Mouse (Mus musculus) neural tube, embryonic 13.5 days (tissue): ENCODE data around the gene Dnm3. TPM values are rescaled to one million over a fixed set of nuclear protein-coding genes. Genes with fewer than 3 reads are reported as not detected.

ENCODE experiments used
- ATAC-seq: fragments of 200-750 bp; cut with Nextera tagmentation; 2 replicates; pipeline ENCODE4 v1.8.0; 2017; ENCODE audit warnings: low read depth, mild to moderate bottlenecking, moderate TSS enrichment, moderate library complexity
- H3K27ac ChIP-seq: fragments of 300-500 bp; sonication (generic); replicated peaks from 2 replicates; pipeline ENCODE4 v1.5.1; 2015; ENCODE audit warnings: moderate library complexity, mild to moderate bottlenecking, inconsistent platforms
- H3K27me3 ChIP-seq: fragments of 300-500 bp; sonication (generic); 2 replicates; pipeline ENCODE4 v1.6.1; 2015; ENCODE audit warnings: mild to moderate bottlenecking, inconsistent platforms
- H3K36me3 ChIP-seq: fragments of 300-500 bp; sonication (generic); 2 replicates; pipeline ENCODE4 v1.6.1; 2015; ENCODE audit warnings: mild to moderate bottlenecking, inconsistent platforms
- H3K4me1 ChIP-seq: fragments of 300-500 bp; sonication (generic); replicated peaks from 2 replicates; pipeline ENCODE4 v1.6.1; 2015; ENCODE audit warnings: inconsistent platforms
- H3K4me2 ChIP-seq: fragments of 300-500 bp; sonication (generic); 2 replicates; pipeline ENCODE4 v1.6.1; 2015; ENCODE audit warnings: inconsistent platforms, mild to moderate bottlenecking, moderate library complexity
- H3K4me3 ChIP-seq: fragments of 300-500 bp; sonication (generic); 2 replicates; pipeline ENCODE4 v1.5.1; 2015; ENCODE audit warnings: mild to moderate bottlenecking, inconsistent platforms
- H3K9ac ChIP-seq: fragments of 300-500 bp; sonication (generic); 2 replicates; pipeline ENCODE4 v1.6.1; 2015; ENCODE audit warnings: moderate library complexity, mild to moderate bottlenecking, inconsistent platforms
- H3K9me3 ChIP-seq: fragments of 300-500 bp; sonication (generic); 2 replicates; pipeline ENCODE4 v1.6.1; 2016; ENCODE audit warnings: inconsistent platforms
- WGBS: fragments of 180-500 bp; shearing (Covaris S2); methylation state at CpG from one replicate; pipeline ENCODE4 v1.1.7; 2015; 5-methylcytosine and 5-hydroxymethylcytosine counted together
- polyA plus RNA-seq: library from polyadenylated mRNA; unstranded; fragments of >200 nt; fragmentation: Nextera tagmentation; extraction: Ambion mirVana; gene quantifications from 2 replicates; pipeline ENCODE4 v1.2.1, GENCODE M21; 2015

The Dnm3 gene
- polyA plus RNA-seq, 1 experiment from 2014 or later = 41.6 TPM

GRCm38 (mm10) chr1:162009086-162009485 is 468.7 kb downstream of the Dnm3 start:
- Histone ChIP-seq H3K27ac (peak overlapping the region; percentile 61), H3K27me3 (no peaks in the 10 kb centered on the region), H3K36me3 (peaks cover 15% of the 10 kb centered on the region), H3K9ac (no peak overlapping the region), H3K4me2 (no peak overlapping the region), H3K9me3 (no peaks in the 10 kb centered on the region), H3K4me3 (no peak overlapping the region), H3K4me1 (peaks cover 22% of the 10 kb centered on the region)
- 75% methylated on average over 8 of the region's 8 CpGs for WGBS
- no peak for ATAC-seq

- no peak for ATAC-seq
- Histone ChIP-seq H3K4me2 (no peak overlapping the region), H3K27ac (peak overlapping the region; percentile 61), H3K4me3 (no peak overlapping the region), H3K4me1 (peaks cover 26% of the 10 kb centered on the region), H3K9ac (no peak overlapping the region), H3K9me3 (no peaks in the 10 kb centered on the region), H3K36me3 (peaks cover 15% of the 10 kb centered on the region), H3K27me3 (no peaks in the 10 kb centered on the region)
- WGBS = 61% methylated on average over 8 of the region's 8 CpGs
Observed at GRCm38 (mm10) chr1:162008631-162009067, 469.2 kb downstream of the Dnm3 start.

GRCm38 (mm10) chr1:162008208-162008607 is 469.6 kb downstream of the Dnm3 start:
- WGBS = 83% methylated on average over 4 of the region's 4 CpGs
- H3K4me1 ChIP-seq = peaks cover 26% of the 10 kb centered on the region
- H3K9me3 ChIP-seq = no peaks in the 10 kb centered on the region
- H3K4me2 ChIP-seq = no peak overlapping the region
- no peak for ATAC-seq
- H3K9ac ChIP-seq = no peak overlapping the region
- H3K27ac ChIP-seq = peak overlapping the region; percentile 61; the same call in 1 of the 2 replicates
- no peaks in the 10 kb centered on the region for H3K27me3 ChIP-seq
- peaks cover 15% of the 10 kb centered on the region for H3K36me3 ChIP-seq
- no peak overlapping the region for H3K4me3 ChIP-seq

GRCm38 (mm10) chr1:162006109-162006508 is 471.7 kb downstream of the Dnm3 start:
- no peak overlapping the region for H3K4me2 ChIP-seq
- no peaks in the 10 kb centered on the region for H3K27me3 ChIP-seq
- 79% methylated on average over 9 of the region's 9 CpGs for WGBS
- H3K36me3 ChIP-seq = peaks cover 10% of the 10 kb centered on the region
- no peak overlapping the region for H3K9ac ChIP-seq
- ATAC-seq = no peak
- H3K27ac ChIP-seq = no peak overlapping the region
- peaks cover 40% of the 10 kb centered on the region for H3K4me1 ChIP-seq
- H3K4me3 ChIP-seq = no peak overlapping the region
- H3K9me3 ChIP-seq = no peaks in the 10 kb centered on the region

GRCm38 (mm10) chr1:162004821-162005770 is 472.7 kb downstream of the Dnm3 start:
- 0 out of 2 replicates have a peak overlapping the region, but pooled peaks have one; percentile 35 for H3K9ac ChIP-seq
- ATAC-seq = no peak
- WGBS = 43% methylated on average over 23 of the region's 23 CpGs
- 0 out of 2 replicates have a peak, but pooled peaks cover 2% of the 10 kb centered on the region for H3K36me3 ChIP-seq
- H3K27ac ChIP-seq = peak overlapping the region; percentile 71
- peaks cover 48% of the 10 kb centered on the region for H3K4me1 ChIP-seq
- H3K27me3 ChIP-seq = no peaks in the 10 kb centered on the region
- no peak overlapping the region for H3K4me3 ChIP-seq
- H3K9me3 ChIP-seq = no peaks in the 10 kb centered on the region
- peak overlapping the region; percentile 1; the same call in 1 of the 2 replicates for H3K4me2 ChIP-seq

- 38% methylated on average over 7 of the region's 7 CpGs for WGBS
- Histone ChIP-seq H3K9me3 (no peaks in the 10 kb centered on the region), H3K4me3 (no peak overlapping the region), H3K27me3 (no peaks in the 10 kb centered on the region), H3K9ac (0 out of 2 replicates have a peak overlapping the region, but pooled peaks have one; percentile 35), H3K36me3 (no peaks in the 10 kb centered on the region), H3K4me1 (peaks cover 54% of the 10 kb centered on the region), H3K27ac (peak overlapping the region; percentile 71), H3K4me2 (peak overlapping the region; percentile 1; the same call in 1 of the 2 replicates)
- no peak for ATAC-seq
Observed at GRCm38 (mm10) chr1:162004518-162004780, 473.4 kb downstream of the Dnm3 start.

- Histone ChIP-seq H3K9me3 (no peaks in the 10 kb centered on the region), H3K4me1 (peaks cover 55% of the 10 kb centered on the region), H3K9ac (0 out of 2 replicates have a peak overlapping the region, but pooled peaks have one; percentile 35), H3K36me3 (no peaks in the 10 kb centered on the region), H3K27me3 (no peaks in the 10 kb centered on the region), H3K27ac (peak overlapping the region; percentile 71), H3K4me2 (no peak overlapping the region), H3K4me3 (no peak overlapping the region)
- WGBS = 49% methylated on average over 14 of the region's 14 CpGs
- no peak for ATAC-seq
Observed at GRCm38 (mm10) chr1:162003729-162004517, 473.9 kb downstream of the Dnm3 start.

- ATAC-seq = no peak
- Histone ChIP-seq H3K9me3 (no peaks in the 10 kb centered on the region), H3K27me3 (no peaks in the 10 kb centered on the region), H3K9ac (no peak overlapping the region), H3K36me3 (no peaks in the 10 kb centered on the region), H3K4me2 (no peak overlapping the region), H3K4me1 (peaks cover 53% of the 10 kb centered on the region), H3K27ac (0 out of 2 replicates have a peak overlapping the region, but pooled peaks have one; percentile 14), H3K4me3 (no peak overlapping the region)
- 53% methylated on average over 8 of the region's 8 CpGs for WGBS
Observed at GRCm38 (mm10) chr1:162001328-162001727, 476.5 kb downstream of the Dnm3 start.

GRCm38 (mm10) chr1:161999882-162000371 is 477.9 kb downstream of the Dnm3 start:
- ATAC-seq = peak; percentile 92
- 2% methylated on average over 4 of the region's 4 CpGs for WGBS

GRCm38 (mm10) chr1:161999338-161999737 is 478.5 kb downstream of the Dnm3 start:
- ATAC-seq = peak; percentile 11; the same call in 1 of the 2 replicates
- peak overlapping the region; percentile 77 for H3K27ac ChIP-seq
- H3K27me3 ChIP-seq = no peaks in the 10 kb centered on the region
- no peak overlapping the region for H3K4me3 ChIP-seq
- H3K9ac ChIP-seq = 0 out of 2 replicates have a peak overlapping the region, but pooled peaks have one; percentile 49
- 34% methylated on average over 5 of the region's 5 CpGs for WGBS
- H3K4me1 ChIP-seq = peaks cover 40% of the 10 kb centered on the region
- H3K4me2 ChIP-seq = 0 out of 2 replicates have a peak overlapping the region, but pooled peaks have one; percentile 12
- no peaks in the 10 kb centered on the region for H3K9me3 ChIP-seq
- no peaks in the 10 kb centered on the region for H3K36me3 ChIP-seq

More at GRCm38 (mm10) chr1:161999882-162000371, 477.9 kb downstream of the Dnm3 start:
- H3K9ac ChIP-seq = 0 out of 2 replicates have a peak overlapping the region, but pooled peaks have one; percentile 50
- H3K27me3 ChIP-seq = no peaks in the 10 kb centered on the region
- peaks cover 46% of the 10 kb centered on the region for H3K4me1 ChIP-seq
- H3K4me3 ChIP-seq = no peak overlapping the region
- no peaks in the 10 kb centered on the region for H3K36me3 ChIP-seq
- H3K4me2 ChIP-seq = peak overlapping the region; percentile 36
- H3K9me3 ChIP-seq = no peaks in the 10 kb centered on the region
- H3K27ac ChIP-seq = peak overlapping the region; percentile 77

- no peak overlapping the region for H3K9ac ChIP-seq
- no peak overlapping the region for H3K27ac ChIP-seq
- WGBS = 68% methylated on average over 4 of the region's 4 CpGs
Observed at GRCm38 (mm10) chr1:161998781-161999180, 479.1 kb downstream of the Dnm3 start.

More at GRCm38 (mm10) chr1:161998781-161999180, 479.1 kb downstream of the Dnm3 start:
- no peak overlapping the region for H3K4me2 ChIP-seq
- no peaks in the 10 kb centered on the region for H3K9me3 ChIP-seq
- 0 out of 2 replicates have a peak, but pooled peaks cover 2% of the 10 kb centered on the region for H3K36me3 ChIP-seq
- H3K27me3 ChIP-seq = no peaks in the 10 kb centered on the region
- ATAC-seq = no peak
- H3K4me3 ChIP-seq = no peak overlapping the region
- peaks cover 35% of the 10 kb centered on the region for H3K4me1 ChIP-seq
